Mouse (Mus musculus): ENCODE measurements at regions not wholly inside any gene's neighbourhood (a gene's known extent, or its start where the extent isn't known, plus 50 kb on each side); places are given as distances from the start of the nearest gene placed in this dataset.
A peak's percentile ranks its signal among the peaks of the same experiment; 100 is the strongest.

- peak; percentile 79 for TF ChIP-seq CTCF (IDR thresholded peaks at IDR 0.05; ENCODE audit: low read depth)
- no peak for TF ChIP-seq EP300 (IDR thresholded peaks at IDR 0.05; ENCODE audit: low read depth)
These were observed 199.2 kb upstream of the Dph6 start for GRCm38 (mm10) chr2:114853715-114854530.
